Mouse (Mus musculus) left cerebral cortex, adult 11 months (tissue): ENCODE results near the gene Tnpo1.
"Not testable (repeated sequence)": the region's sequence is repeated elsewhere in the genome, so short reads cannot be mapped to it uniquely, and the experiment has no call there.

ENCODE experiments used
- DNase-seq: peaks from one replicate; pipeline ENCODE4 v3.0.0; 2022; ENCODE audit warnings: low spot score

The Tnpo1 gene

GRCm38 (mm10) chr13:98890137-98890870 is 35.9 kb downstream of the Tnpo1 start:
- DNase-seq = no peak

DNA sequence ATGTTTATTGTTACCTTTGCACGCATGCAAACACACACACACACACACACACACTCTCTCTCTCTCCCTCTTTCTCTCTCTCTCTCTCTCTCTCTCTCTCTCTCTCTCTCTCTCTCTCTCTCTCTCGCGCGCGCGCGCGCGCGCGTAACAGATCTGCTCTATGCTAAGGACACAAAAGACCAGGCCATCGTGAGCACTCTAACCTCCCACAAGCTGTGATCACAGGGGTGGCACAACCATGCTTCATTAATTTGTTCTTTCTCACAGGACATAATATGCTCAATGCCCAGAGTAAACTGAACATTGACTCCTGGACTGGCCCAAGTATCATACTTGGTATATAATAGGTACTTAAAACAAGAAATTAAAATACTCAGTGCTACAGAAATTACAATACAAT is 37.0 kb downstream of the Tnpo1 start:
- no peak for DNase-seq

GRCm38 (mm10) chr13:98883774-98884173 is 42.4 kb downstream of the Tnpo1 start:
- no peak for DNase-seq

GRCm38 (mm10) chr13:98881991-98882390 is 44.2 kb downstream of the Tnpo1 start:
- no peak for DNase-seq

DNA sequence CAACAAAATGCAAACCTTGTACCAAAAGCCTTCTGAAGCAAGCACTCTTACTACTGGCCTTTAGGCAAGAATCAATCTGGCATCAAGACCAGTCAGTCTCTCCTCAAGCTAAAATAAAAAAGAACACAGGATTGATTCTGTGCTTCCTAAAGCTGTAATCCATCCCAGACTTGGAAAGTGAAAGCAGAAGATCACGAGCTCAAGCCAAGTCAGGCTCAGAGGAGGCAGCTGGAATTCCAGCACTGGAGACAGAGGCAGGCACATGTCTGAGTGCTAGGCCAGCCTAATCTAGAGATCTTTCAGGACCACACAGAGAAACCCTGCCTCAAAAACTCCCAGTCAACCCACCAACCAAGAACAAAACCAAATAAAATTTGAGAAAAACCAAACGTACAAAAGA is 45.8 kb downstream of the Tnpo1 start:
- no peak for DNase-seq

DNA sequence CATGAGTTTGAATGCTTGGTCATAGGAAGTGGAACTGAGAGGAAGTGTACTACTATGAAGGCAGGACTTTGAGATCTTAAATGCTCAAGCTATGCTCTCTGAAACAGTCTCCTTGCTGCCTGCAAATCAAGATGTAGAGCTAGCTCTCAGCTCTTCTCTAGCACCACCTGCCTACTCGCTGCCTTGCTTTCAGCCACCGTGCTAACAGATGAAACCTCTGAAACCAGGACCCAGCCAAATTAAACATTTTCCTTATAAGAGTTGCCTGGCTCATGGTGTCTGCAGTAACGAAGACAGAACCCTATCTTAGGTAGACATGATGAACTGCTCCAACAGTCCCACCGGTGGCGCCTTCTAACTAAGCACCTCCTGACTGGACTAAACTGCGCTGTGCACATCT is 46.8 kb downstream of the Tnpo1 start:
- DNase-seq = no peak

DNA sequence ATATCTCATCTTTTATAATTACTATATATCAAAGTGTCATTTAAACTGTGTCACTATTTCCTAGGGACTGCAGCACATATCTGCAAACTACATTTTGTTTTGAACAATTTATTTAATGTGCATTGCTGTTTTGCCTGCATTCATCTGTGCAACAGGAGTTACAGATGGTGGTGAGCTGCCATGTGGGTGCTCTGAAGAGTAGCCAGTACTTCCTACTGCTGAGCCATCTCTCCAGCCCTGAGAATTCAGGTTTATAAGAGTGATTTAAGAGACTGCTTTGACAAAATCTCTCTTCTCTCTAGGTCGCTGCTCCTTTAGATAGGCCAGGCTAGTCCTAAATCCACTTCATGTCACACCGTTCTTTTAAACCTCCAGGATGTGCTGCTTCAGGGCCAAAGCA is 49.0 kb downstream of the Tnpo1 start:
- no peak for DNase-seq

- no peak for DNase-seq
These were observed 51.5 kb downstream of the Tnpo1 start for GRCm38 (mm10) chr13:98874727-98875126.

- DNase-seq = no peak
These were observed 53.8 kb downstream of the Tnpo1 start for GRCm38 (mm10) chr13:98872273-98872847.

- DNase-seq = no peak
These were observed 54.9 kb downstream of the Tnpo1 start for GRCm38 (mm10) chr13:98871263-98871662.

GRCm38 (mm10) chr13:98868236-98868923 is 57.8 kb downstream of the Tnpo1 start:
- DNase-seq = no peak

DNA sequence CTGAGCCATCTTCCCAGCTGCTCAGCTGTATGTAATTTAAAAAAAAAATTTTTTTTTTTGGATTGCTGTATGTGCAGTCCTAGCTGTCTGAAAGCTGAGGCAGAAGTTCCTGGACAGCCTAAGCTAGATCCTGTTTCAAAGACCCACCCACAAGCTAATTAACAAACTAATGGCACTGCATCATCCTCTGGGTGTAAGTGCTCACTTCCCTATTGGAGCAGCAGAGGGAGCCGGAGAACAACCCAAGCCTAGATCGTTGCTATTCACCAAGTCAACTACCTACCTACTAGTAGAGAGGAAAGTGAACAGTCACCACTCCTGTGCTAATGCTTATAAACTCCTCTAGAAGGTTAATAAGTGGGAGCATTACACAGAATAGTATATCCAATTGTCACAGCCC is 58.4 kb downstream of the Tnpo1 start:
- DNase-seq = peak; percentile 47

GRCm38 (mm10) chr13:98855291-98855690 is 70.9 kb downstream of the Tnpo1 start:
- DNase-seq = no peak

DNA sequence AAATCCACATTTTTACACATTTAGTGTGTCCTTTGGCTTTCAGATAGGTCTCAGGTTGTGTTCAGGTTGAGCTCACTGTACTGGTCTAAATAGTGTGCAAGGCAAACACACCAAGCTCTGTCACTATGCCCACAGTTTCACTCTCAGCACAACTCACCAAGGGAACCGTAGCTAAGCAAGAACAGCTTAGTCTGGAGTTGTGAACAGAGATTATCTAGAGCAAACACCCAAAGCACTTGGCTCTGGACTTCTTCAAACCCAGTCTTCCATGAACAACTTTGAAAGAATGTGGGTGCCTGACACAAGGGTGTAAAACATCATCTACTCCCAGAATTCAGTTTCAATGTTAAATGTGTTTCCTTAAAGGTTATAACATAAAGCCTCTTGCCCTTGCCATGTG is 80.4 kb downstream of the Tnpo1 start:
- DNase-seq = no peak

- DNase-seq = no peak
These were observed 89.6 kb downstream of the Tnpo1 start for GRCm38 (mm10) chr13:98836423-98837088.

DNA sequence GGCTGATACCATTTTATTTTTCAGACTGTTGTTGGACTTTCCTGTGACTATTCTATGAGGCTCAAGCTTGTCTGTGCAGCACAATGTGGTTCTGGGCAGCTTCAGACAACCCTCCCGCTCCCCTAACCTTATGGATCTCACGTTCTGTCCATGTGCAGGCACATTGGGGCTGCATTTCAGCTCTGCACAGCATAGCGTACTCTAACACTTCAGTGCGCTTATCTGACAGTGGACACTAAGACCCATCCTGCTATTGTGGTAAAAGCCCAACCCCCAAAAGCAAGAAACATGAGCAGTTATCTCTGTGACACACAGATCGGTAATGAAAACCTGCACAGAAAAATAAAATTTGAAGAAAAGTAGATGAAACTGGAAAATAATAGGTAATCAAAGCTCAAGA is 90.4 kb downstream of the Tnpo1 start:
- no peak for DNase-seq

GRCm38 (mm10) chr13:98834723-98835122 is 91.5 kb downstream of the Tnpo1 start:
- DNase-seq = no peak

GRCm38 (mm10) chr13:98834199-98834598 is 92.0 kb downstream of the Tnpo1 start:
- no peak for DNase-seq

GRCm38 (mm10) chr13:98832451-98833450 is 93.4 kb downstream of the Tnpo1 start:
- DNase-seq = no peak

- not testable (repeated sequence) for DNase-seq
These were observed 97.2 kb downstream of the Tnpo1 start for GRCm38 (mm10) chr13:98829026-98829425.

- no peak for DNase-seq
These were observed 100.6 kb downstream of the Tnpo1 start for GRCm38 (mm10) chr13:98825574-98825973.

- no peak for DNase-seq
These were observed 107.1 kb downstream of the Tnpo1 start for GRCm38 (mm10) chr13:98819094-98819493.
